Mouse (Mus musculus) ES-E14 (cell line): Measurements from ENCODE around the gene Rps8.

Source experiments
- CHD2 ChIP-seq: IDR thresholded peaks from 2 replicates; pipeline ENCODE4 v1.6.1; 2014; ENCODE audit warnings: mild to moderate bottlenecking, low read depth, low read length, inconsistent platforms
- HCFC1 ChIP-seq: IDR thresholded peaks from 2 replicates; pipeline ENCODE4 v1.6.1; 2012; ENCODE audit warnings: low read length, inconsistent platforms, borderline replicate concordance; ENCODE audit not compliant: insufficient read depth
- MAFK ChIP-seq: IDR thresholded peaks from 2 replicates; pipeline ENCODE4 v1.6.1; 2014; ENCODE audit warnings: mild to moderate bottlenecking, low read depth, low read length, inconsistent platforms; ENCODE audit not compliant: insufficient read depth

GRCm38 (mm10) chr4:117123546-117124217, 32.4 kb downstream of the Rps8 start:
- TF ChIP-seq MAFK, result no peak
- TF ChIP-seq HCFC1, result no peak
- TF ChIP-seq CHD2, result no peak
